Mouse (Mus musculus) CH12F3 (cell line): Measurements from ENCODE around the gene Sox13.

Source experiments
- in situ Hi-C: fragments of 300-500 bp; cut with MboI; formaldehyde crosslinking; loops from 2 replicates; pipeline ENCODE4 v1.14.3; 2020; ENCODE audit warnings: low sequenced_read_pairs

Gene Sox13

DNA sequence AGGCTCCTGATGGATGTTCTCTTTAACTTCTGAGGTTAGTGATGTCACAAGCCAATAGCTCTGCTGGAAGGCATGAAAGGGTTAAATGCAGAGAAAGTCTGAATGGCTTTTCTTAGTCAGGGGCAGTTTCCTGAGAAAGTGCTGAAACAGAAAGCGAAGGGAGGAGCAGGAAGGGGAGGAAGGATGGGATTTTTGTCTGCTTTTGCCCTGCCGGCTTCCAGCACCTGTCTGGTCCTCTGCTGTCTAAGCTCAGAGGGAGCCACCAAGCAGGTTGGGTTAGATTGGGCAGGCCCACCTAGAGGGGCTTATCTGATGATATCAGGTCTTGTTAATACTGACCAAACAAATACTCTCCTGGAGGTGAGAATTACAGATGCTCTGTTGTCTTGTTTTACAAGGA, 8.4 kb upstream of the Sox13 start:
- in situ Hi-C loops: no loop called here

DNA sequence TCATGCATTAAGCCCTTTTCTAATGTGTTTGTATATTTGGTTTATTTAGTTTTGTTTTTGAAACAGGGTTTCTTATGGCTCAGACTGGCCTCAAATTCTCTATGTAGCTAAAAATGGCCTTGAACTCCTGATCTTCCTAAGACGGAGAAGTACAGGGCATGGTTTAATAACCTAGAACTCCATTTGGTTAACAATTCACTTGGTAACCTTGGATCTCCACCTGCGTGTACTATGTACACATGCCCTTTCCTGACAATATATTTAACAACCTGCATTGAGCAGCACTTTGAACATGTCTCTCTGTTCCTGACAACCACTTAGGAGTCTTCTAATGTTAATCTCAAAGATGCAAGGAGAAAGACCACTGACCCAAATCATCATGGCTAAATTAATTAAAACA, 7.0 kb upstream of the Sox13 start:
- in situ Hi-C loops: no loop called here

DNA sequence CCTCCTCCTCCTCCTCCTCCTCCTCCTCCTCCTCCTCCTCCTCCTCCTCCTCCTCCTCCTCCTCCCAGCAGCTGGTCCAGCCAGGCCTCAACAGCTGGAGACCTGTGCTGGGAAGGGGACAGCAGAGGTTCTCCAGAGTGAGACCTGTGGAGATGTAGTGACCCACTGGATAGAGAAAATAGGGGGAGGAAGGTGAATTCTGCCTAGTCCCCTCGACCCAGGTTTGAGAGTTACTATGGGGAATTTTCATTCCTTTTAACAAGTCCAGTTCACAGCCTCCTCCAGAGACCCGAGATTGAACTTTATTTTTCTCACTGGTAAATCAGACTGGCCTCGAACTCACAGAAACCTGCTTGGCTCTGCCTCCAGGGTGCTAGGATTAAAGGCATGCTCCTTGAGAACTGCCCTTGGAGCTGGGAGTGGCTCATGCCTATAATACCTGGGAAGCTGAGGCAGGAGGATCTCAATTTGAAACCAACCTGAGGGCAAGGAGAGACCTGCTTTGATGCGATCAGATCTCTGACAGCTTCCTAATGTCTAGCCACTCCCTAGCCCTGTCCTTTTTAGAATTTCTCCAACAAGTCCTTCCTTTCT, 467 bp upstream of the Sox13 start:
- in situ Hi-C loops: no loop called here

DNA sequence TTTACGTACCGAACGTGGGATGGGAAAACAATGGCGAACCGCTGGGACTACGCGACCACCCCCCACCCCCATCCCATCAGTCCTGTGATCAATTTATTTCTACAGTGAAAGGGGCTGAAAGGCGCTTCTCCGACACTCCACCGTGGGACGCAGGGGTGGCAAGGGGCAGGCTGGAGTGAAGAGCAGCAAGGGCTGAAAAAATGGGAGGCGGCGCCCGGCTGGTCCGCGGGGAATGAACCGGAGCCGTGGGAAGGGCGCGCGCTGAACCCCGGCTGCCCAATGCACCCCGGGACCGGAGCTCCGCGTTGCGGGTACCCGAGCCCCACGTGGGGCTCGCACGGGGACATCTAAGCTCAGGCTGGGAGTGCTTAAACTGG, 1.0 kb downstream of the Sox13 start:
- in situ Hi-C loops: no loop called here

DNA sequence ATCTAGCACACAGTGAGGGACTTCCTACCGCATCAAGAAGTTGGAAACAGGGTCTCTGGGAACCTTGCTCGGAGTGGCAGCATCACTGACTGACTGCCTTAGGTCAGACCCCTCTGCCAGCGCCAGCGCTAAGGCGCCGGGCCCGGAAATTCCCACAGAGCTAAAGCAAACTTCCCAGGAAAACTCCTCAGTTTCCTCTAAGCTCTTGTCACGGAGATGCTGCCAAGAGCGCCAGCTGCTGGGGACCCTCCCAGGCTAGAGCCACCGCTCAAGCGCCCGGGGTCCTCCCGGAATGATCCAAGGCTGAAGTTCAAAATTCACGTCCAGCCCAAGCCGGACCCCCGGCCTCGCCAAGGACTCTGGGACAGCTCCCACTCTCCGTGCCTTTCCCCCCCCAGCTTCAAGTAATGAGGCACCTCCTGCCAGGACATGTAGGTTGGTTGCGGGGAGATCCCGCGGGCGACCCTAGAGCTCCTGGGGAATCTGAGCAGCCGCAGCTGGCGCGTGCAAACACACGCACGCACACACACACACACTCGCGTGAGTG, 1.5 kb downstream of the Sox13 start:
- in situ Hi-C loops: no loop called here

DNA sequence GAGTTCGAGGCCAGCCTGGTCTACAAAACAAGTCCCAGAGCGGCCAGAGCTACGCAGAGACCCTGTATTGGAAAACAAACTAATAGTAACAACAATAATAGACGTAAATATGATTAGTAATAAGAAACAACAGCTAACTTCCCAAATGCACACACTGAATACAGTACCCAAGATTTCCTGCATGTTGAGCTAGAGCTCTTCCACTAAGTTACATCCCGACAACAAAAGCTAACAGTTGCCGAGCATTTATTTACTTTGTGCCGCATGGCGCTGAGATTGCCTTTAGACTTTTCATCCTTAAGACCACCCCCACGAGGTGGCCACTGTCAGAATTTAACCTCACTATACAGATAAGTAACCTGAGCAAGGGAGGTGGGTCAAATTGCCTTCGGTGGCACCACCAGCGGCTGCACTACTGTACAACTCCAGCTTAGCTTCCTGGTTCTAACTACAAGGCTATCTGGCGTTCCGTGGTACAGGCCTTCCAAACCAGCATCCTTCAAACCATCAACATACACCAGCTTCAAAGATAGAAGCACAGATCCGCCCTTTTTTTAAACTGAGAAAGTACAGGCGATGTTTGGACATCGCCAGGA, 2.1 kb downstream of the Sox13 start:
- in situ Hi-C loops: no loop called here

DNA sequence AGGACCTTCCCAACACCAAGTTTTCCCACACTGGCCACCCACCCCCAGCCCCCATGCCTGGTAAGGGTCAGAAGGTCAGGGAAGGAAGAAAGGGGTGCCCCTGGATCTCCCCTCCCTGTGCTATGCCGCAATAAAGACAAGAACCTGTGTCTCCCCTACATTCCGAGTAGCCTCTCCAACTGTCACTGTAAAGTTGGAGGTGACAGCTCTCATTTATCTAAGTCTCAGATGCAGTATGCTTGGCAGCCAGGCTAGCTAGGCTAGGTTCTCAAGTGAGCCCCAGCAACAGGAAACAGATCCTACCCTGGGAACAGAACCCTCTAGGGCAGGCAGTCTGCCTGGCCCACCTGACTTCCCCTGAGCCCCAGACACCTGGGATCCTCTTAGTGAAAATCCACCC, 3.1 kb downstream of the Sox13 start:
- in situ Hi-C loops: no loop called here

DNA sequence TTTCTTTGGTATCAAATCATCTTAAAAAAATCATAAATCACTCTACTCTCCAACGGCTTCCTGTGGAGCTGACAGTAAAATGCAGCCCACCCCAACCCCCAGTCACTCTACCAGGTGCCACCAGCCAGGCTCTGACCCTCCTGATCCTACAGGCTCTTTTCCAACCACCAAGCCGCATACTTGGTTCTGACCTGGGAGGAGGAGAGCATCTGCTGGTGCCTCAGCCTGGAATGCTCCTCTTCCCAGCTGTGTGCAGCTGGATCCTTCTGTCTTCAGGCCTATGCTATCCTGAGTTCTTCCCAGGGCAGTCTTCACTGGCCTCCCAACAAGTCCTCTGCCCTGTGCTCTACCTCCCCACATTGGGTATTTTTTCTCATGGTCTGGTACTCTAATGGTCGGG, 3.7 kb downstream of the Sox13 start:
- in situ Hi-C loops: no loop called here

DNA sequence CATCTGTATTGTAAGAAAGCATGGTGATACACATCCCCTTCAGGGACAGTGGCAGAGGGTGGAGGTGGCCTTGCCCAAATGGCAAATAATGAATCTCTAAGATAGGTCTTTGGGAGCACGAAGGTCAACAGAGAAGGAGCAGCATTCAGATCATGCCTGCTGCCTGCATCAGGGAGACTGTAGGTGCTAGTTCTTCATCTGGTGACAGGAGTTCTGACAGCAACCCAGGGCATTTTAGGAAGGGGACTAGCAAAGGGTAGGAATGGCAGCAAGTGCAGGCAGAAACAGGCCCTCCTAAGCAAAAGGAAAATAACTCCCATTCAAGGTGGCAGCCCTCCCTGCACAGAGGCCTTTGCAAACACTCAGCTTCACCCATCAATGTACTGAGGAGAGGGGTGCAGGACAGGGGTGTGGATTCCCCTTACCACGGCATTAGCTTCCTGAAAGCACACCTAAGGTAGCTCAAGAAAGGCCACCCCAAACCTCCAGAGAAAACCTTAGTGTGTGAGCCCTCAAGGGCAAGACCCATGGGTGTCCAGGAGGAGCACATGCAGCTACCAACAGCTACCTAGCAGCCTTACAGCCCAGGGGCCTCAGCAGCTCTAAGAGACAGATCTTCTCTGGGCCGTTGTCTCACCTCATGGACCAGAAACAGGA, 4.9 kb downstream of the Sox13 start:
- in situ Hi-C loops: no loop called here

DNA sequence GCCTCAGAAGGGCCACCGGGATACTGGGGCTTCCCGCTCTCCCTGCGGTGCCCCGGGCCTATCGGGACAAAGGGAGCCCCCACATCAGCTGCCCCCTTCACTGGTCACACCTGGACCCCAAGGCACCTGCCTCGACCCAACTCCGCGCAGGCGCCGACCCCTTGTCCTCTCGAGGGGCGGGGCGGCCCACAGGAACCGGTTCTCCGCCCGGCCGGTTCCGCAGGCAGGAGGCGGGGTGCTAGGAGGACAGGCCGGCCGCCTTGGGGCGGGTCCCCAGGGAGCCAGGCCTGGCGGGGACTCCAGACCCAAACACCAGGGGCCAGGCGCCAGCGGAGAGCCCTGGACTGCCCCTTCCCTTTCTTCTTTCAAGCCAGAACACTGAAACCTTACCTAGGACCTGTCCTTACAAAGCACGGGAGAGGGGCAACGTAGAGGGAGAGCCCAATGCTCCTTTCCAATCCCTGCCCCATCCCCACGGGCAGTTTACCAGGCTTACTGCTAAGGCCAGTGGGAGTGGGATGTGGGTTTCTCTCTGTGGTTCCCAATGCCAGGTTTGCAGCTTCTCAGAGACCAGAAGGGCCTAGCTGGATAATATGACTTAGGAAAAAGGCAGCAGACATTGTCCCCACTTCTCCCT, 5.9 kb downstream of the Sox13 start:
- in situ Hi-C loops: no loop called here

DNA sequence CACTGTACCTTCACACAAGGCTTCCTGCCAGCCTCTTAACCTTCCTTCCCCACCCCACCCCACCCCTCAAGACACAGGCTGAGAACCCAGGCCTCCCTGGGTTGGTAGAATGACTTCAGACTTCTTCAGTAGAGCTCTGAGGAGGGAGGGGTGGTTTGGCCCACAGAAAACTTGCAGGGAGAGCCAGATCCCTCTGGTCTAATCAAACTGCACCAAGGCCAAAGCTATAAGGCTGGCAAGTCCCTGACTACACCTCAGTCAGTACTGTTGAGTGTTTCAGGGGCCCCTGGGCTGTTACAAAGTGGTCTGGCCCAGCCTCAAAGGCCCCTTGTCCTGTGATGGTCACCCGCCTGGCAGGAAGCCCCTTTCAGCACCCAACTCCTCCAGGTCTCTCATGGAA, 6.6 kb downstream of the Sox13 start:
- in situ Hi-C loops: no loop called here

DNA sequence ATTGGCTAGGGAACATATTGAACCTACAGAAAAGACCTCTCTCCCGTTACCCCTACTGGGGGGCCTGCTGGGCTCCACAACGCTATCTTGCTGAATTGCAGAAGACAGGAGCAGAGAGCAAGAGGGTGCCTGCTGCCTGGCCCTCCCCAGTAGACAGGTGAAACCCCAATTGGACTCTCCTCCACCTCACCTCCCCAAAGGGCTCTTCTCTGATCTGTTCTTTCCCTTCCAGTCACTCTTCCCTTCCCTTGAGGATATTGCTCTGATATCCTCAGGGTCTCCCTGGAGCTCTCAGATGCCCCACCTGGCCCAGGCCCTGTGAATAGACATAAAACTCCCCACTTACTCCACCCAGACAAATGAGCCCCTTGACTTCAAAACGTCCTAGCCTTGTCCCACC, 7.1 kb downstream of the Sox13 start:
- in situ Hi-C loops: no loop called here

DNA sequence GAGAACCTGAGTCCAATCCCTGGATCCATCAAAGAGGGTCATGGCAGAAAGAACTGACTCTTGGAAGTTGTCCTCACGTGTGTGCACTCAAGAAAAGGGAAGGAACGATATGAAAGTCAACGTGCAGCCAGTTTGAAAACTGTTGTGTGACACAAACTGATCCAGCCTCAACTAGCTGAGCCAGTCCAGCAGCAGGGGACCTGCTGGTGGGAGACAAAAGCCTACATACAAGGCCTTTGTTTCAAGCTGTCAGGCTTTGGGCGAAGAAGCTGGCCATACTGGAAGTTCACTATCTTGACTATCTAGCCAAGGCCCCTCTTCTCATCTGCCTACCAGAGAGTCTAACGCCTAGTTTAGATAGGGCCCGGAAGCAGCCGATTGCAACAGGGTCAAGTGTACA, 7.7 kb downstream of the Sox13 start:
- in situ Hi-C loops: no loop called here

DNA sequence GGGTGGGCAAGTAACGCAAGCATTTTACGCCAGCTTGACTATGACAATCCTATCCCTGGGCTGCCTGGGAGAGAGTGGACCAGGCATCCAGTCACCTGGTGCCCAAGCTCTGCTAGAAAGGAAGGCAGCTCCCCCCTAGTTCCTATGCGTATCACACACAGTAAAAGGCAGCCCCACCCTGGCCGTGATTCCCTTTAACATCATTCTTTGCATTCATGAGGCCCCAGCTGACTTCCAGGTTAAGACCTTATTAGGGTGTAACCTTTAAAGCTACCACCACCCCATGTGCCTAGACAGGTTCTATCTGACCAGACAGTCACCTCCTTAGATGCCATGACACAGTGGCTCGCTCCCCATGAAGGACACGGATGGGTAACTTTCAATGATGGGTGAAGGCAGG, 8.7 kb downstream of the Sox13 start:
- in situ Hi-C loops: no loop called here

DNA sequence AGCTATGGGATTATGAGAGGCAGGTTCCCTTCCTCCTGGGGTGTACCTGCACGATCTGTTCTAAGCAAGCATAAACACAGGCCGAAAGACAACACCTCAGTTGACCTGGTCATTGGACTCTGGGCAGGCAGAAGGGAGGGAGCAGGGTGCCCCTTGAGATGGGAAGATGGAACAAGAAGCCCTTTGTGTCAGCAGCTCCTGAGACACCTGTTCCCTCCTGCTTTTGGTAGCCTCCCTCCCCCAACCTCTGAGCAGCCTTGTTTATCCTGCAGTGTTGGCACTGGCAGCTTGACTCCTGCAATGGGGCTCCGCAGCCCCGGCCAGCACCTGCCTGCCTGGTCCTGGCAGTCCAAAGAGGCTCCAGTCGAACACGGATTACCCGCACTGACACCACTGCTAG, 9.1 kb downstream of the Sox13 start:
- in situ Hi-C loops: no loop called here

DNA sequence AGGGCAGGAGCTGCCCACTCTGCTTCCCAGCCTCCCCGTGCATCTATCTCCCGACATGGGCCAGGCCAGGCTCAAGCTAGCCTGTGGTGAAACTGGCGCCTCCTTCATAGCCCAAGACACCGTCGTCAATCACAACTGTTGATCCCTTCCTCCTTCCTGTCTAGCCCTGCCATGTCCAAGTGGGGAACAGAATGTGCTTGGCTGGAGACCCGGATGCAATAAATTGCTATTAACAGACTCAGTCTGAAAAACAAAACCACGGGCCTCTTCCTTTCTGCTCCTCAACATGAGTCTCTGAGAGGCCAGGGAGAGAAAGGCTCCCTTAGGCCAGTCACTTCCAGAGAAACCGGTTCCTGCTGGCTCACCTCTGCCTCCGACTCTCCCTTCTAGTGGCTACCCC, 11.2 kb downstream of the Sox13 start:
- in situ Hi-C loops: no loop called here

DNA sequence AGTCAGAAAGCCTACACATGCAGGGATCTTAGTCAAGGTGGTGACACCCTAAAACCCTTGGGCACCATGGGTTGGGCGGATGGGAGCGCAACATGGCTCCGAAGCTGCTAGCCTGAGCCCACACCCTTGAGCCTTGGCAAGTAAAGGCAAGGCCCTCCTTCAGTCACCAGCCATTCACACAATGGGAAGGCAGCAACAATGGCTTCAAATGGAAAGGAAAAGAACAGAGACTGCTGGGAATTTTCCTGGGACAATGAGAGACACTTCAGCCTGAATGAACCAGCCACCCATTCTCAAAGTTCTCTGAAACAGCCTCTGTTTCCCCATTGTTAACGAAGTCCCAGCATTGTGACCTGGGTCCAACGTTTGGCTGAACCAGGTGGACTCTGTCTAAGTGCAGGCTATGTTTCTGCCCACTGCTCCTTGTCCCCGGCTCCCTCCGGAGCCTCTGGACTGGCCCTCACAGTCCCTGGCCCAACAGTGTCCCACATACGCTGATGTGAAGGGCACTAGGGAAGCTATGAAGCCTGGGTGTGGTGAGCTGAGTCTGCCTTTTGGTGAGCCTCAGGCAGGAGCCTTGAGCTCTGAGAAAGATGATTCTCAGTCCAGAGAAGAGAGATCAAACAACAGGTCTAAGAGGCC, 12.6 kb downstream of the Sox13 start:
- in situ Hi-C loops: no loop called here

DNA sequence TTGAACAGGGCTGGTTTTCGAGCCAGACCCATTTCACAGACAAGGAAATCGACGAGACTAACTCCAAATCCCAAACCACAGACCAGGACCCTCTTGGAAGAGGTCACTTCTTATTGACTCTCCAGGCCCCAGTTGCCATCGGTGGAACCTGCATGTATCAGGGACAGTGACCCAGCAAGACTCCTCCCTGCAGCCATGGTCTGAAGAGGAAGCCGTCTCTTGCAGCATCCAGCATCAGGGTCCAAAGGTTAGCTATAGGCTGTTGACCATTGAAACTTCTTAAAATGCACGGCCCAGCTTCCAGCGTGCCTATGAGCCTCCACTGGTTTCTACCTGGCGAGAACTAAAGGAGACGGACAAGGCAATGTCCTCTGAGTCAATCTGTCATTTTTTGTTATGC, 14.4 kb downstream of the Sox13 start:
- in situ Hi-C loops: no loop called here

DNA sequence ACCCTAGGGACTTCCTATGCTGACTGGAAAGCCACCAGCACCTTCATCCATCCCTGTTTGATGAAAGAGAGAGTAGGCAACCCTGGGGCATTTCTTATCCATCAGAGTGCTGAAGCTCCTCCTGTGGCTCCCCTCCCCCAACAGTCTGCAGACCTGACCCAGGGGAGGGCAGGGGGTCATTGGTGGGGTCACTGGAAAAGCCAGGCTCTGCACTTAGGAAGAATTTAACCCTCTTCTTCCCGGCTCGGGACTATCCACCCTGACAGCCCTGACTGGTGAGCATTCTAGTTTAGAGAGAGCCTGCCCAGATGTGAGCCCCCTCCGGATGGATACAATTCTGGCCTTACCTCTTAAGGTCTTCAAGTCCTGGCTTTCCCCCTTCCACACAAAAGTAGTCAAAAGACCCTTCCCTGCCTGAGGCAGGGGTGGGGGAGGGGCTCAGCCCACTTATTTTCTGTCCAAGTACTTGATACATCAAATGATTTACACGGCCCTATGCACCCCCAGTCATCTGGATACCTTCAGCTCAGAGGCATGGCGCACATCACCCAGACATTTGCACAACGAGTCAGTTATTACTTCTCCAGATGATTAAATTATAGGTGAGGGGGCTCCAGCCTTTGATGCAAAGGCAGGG, 15.2 kb downstream of the Sox13 start:
- in situ Hi-C loops: no loop called here

DNA sequence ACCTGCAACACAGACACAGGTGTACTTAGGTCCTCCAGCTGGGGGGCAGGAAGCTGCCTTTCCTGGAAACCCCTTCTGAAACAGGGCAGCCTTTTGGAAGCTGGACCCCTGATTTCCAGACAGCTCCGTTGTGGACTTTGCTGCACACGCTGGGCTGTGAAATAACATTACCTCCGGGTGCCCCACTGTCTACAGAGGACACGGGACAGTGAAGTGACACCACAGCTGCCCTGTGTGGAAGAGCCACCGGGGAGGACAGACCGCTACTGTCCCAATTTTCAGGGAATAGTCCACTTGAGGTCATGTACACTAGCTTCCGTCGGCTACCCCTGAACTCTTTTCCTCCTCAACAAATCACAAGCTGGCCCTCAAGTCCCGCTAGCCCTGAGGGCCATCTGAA, 15.9 kb downstream of the Sox13 start:
- in situ Hi-C loops: no loop called here

DNA sequence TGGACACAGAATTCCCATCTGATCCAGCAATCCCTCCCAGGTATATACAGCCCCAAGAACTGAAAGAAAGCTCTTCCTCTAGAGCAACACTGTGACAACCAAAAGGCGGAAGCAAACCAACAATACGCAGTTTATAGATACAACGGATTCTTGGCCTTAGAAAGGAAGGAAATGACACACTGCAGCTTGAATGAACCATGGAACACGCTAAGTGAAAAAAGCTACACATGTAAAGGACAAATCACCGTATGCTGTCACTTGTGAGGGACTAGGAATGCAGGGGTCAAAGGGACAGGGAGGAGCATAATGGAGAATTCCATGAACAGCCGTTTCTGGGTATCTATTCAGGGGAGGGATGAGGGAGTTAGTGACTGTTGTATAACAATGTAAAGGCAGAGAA, 16.7 kb downstream of the Sox13 start:
- in situ Hi-C loops: no loop called here
